Mouse (Mus musculus): ENCODE data around the gene Emc10. TPM values are rescaled to one million over a fixed set of nuclear protein-coding genes. Genes with fewer than 3 reads are reported as not detected.

The Emc10 gene
- polyA plus RNA-seq, 1 experiment from 2014 or later: 140 TPM

DNA sequence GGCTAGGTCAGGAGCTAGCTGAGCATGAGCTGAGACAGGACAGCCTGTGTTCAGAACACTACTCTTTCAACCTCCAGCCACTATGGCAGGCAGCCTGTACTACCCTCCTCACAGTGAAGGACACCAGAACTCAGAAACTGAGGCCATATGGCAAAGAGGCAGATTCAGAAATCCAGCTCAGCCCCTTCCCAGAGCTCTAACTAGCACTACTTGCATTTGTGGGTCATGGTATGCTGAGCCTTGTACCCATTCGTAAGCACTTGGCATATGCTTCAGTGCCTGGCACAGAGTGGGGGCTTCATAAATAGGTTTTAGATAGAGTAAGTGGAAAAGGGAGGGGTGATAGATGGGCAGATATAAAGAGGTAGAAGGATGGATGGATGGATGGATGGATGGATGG is 55.9 kb downstream of the Emc10 start:
- Histone ChIP-seq H3K4me2 (ENCODE audit: low read depth, low read length) (no peak overlapping the region), H3K9me3 (ENCODE audit: control insufficient read depth, low read length) (no peaks in the 10 kb centered on the region), H3K9ac (ENCODE audit: low read depth, low read length) (no peak overlapping the region), H3K27ac (replicated peaks; ENCODE audit: low read depth, low read length) (no peak overlapping the region), H3K4me3 (ENCODE audit: low read depth, low read length) (no peak overlapping the region), H3K36me3 (ENCODE audit: control insufficient read depth, insufficient read depth, low read length) (no peaks in the 10 kb centered on the region), H3K4me1 (ENCODE audit: control insufficient read depth, insufficient read depth, low read length) (no peaks in the 10 kb centered on the region), H3K27me3 (replicated peaks; ENCODE audit: control insufficient read depth, insufficient read depth, low read length) (peaks cover 65% of the 10 kb centered on the region)
- DNase-seq (ENCODE audit: low spot score) (no peak), ATAC-seq (ENCODE audit: low read depth) (no peak)
- WGBS: 82% methylated on average over 1 of the region's 1 CpGs

Small RNAs within 50 kb of the gene (microRNA-seq; reads per million reads assigned to microRNA genes)
- 0.50 reads per million for gene Mir7052 (ENCODE audit: borderline number of aligned reads)
- gene Mir7053 (ENCODE audit: borderline number of aligned reads): not detected

Other genes with a start within 250 kb of the Emc10 start
- 0.83 and 1.1 TPM in 2 replicates for gene 1700028J19Rik, start 249.8 kb downstream of the Emc10 start, polyA plus RNA-seq (2014; fragmentation: Nextera tagmentation; extraction: Ambion mirVana)
- gene 2410002F23Rik, start 249.8 kb downstream of the Emc10 start, polyA plus RNA-seq (2014; fragmentation: Nextera tagmentation; extraction: Ambion mirVana): 117 and 144 TPM in 2 replicates
- gene Acp4, start 239.2 kb downstream of the Emc10 start, polyA plus RNA-seq (2014; fragmentation: Nextera tagmentation; extraction: Ambion mirVana): 0.92 and 0.96 TPM in 2 replicates
- not detected in 2 replicates for gene Gm15517, start 235.1 kb downstream of the Emc10 start, polyA plus RNA-seq (2014; fragmentation: Nextera tagmentation; extraction: Ambion mirVana)
- 27.3 and 34.6 TPM in 2 replicates for gene Clec11a, start 189.6 kb downstream of the Emc10 start, polyA plus RNA-seq (2014; fragmentation: Nextera tagmentation; extraction: Ambion mirVana)
- 3.6 and 3.7 TPM in 2 replicates for gene Shank1, start 186.3 kb downstream of the Emc10 start, polyA plus RNA-seq (2014; fragmentation: Nextera tagmentation; extraction: Ambion mirVana)
- 2.4 and 2.6 TPM in 2 replicates for gene Syt3, start 112.4 kb downstream of the Emc10 start, polyA plus RNA-seq (2014; fragmentation: Nextera tagmentation; extraction: Ambion mirVana)
- 0.33 and 0.80 TPM in 2 replicates for gene 1700008O03Rik, start 110.7 kb downstream of the Emc10 start, polyA plus RNA-seq (2014; fragmentation: Nextera tagmentation; extraction: Ambion mirVana)
- gene Lrrc4b, start 67.5 kb downstream of the Emc10 start, polyA plus RNA-seq (2014; fragmentation: Nextera tagmentation; extraction: Ambion mirVana): 1.8 and 2.1 TPM in 2 replicates
- gene Aspdh, start 31.1 kb downstream of the Emc10 start, polyA plus RNA-seq (2014; fragmentation: Nextera tagmentation; extraction: Ambion mirVana): 0.43 and 0.47 TPM in 2 replicates
- gene Josd2, start 28.5 kb downstream of the Emc10 start, polyA plus RNA-seq (2014; fragmentation: Nextera tagmentation; extraction: Ambion mirVana): 91.2 and 92.8 TPM in 2 replicates
- gene Fam71e1, start 52 bp upstream of the Emc10 start, polyA plus RNA-seq (2014; fragmentation: Nextera tagmentation; extraction: Ambion mirVana): 5.4 and 10.7 TPM in 2 replicates
- 0.38 and 0.57 TPM in 2 replicates for gene Mybpc2, start 28.1 kb upstream of the Emc10 start, polyA plus RNA-seq (2014; fragmentation: Nextera tagmentation; extraction: Ambion mirVana)
- gene Spib, start 35.5 kb upstream of the Emc10 start, polyA plus RNA-seq (2014; fragmentation: Nextera tagmentation; extraction: Ambion mirVana): 0.26 and 0.35 TPM in 2 replicates
- gene Pold1, start 52.3 kb upstream of the Emc10 start, polyA plus RNA-seq (2014; fragmentation: Nextera tagmentation; extraction: Ambion mirVana): 57.9 and 64.1 TPM in 2 replicates
- gene Nr1h2, start 57.4 kb upstream of the Emc10 start, polyA plus RNA-seq (2014; fragmentation: Nextera tagmentation; extraction: Ambion mirVana): 60.8 and 64.5 TPM in 2 replicates
- gene Napsa, start 75.9 kb upstream of the Emc10 start, polyA plus RNA-seq (2014; fragmentation: Nextera tagmentation; extraction: Ambion mirVana): 1.7 and 2.8 TPM in 2 replicates
- 0.49 and 0.67 TPM in 2 replicates for gene Kcnc3, start 94.1 kb upstream of the Emc10 start, polyA plus RNA-seq (2014; fragmentation: Nextera tagmentation; extraction: Ambion mirVana)
- gene Myh14, start 174.3 kb upstream of the Emc10 start, polyA plus RNA-seq (2014; fragmentation: Nextera tagmentation; extraction: Ambion mirVana): 13.6 and 13.8 TPM in 2 replicates
- gene Izumo2, start 212.2 kb upstream of the Emc10 start, polyA plus RNA-seq (2014; fragmentation: Nextera tagmentation; extraction: Ambion mirVana): not detected in 2 replicates

All from embryonic facial prominence, embryonic 14.5 days (tissue).